ENCODE assay signal across 21 mouse cellular contexts in the genomic region with DNA sequence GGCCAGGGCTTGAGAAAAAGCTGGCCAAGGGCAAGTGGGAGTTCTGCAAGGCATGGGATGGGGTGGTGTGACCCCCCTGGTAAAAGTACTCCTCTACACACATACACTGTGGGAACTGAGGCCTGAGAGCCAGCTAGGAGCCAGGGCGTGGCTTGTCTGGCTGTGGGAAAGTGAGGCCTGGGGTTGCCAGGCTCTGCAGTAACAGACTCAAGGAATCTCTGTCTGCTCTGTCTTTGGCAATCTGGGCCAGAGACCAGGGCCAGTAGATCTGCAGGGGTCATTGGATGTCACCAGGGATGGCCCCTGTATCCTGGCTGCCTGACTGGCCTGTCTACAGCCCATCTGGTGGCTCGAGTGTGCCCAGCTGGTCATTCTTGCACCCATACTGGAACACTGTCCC.
DNase-seq lines count a peak whose midpoint lies in the region; ATAC-seq lines count a peak whose summit lies in the region.
"Had no signal": no experiment of that assay in that cellular context is flagged by ENCODE, and none has a peak within 500 bp of the region (broad histone marks: within the 10 kb centered on the region; RNA-seq: fewer than 3 reads in every experiment).

No protein-coding gene starts in this region.

- 77% methylated on average over 2 of the region's 2 CpGs for WGBS in forebrain, embryonic 12.5 days
- WGBS in forebrain, embryonic 14.5 days: 81% methylated on average over 2 of the region's 2 CpGs
- WGBS in neural tube, embryonic 13.5 days: 77% methylated on average over 2 of the region's 2 CpGs
- 56% methylated on average over 2 of the region's 2 CpGs for WGBS in hindbrain, embryonic 15.5 days
- WGBS in neural tube, embryonic 15.5 days: 62% methylated on average over 2 of the region's 2 CpGs

- H3K4me1 ChIP-seq in forebrain, embryonic 12.5 days: peaks cover 46% of the 10 kb centered on the region
- H3K4me1 ChIP-seq in forebrain, embryonic 14.5 days (ENCODE audit: control insufficient read depth, insufficient read depth, low read length): peaks cover 26% of the 10 kb centered on the region
- peaks cover 45% of the 10 kb centered on the region for H3K4me1 ChIP-seq in neural tube, embryonic 13.5 days (replicated peaks)
- H3K4me1 ChIP-seq in hindbrain, embryonic 15.5 days (replicated peaks): peaks cover 21% of the 10 kb centered on the region
- H3K4me1 ChIP-seq in neural tube, embryonic 15.5 days: peaks cover 38% of the 10 kb centered on the region
- H3K4me1 ChIP-seq: heart, embryonic 15.5 days; liver, embryonic 15.5 days; stomach, embryonic 15.5 days had no signal

- no peaks in the 10 kb centered on the region for H3K36me3 ChIP-seq in forebrain, embryonic 12.5 days (replicated peaks)
- H3K36me3 ChIP-seq in forebrain, embryonic 14.5 days (ENCODE audit: control insufficient read depth, insufficient read depth, low read length): no peaks in the 10 kb centered on the region
- no peaks in the 10 kb centered on the region for H3K36me3 ChIP-seq in neural tube, embryonic 13.5 days
- H3K36me3 ChIP-seq in hindbrain, embryonic 15.5 days: no peaks in the 10 kb centered on the region
- H3K36me3 ChIP-seq in neural tube, embryonic 15.5 days: no peaks in the 10 kb centered on the region
- H3K36me3 ChIP-seq: embryonic facial prominence, embryonic 12.5 days; heart, embryonic 15.5 days; limb, embryonic 13.5 days; liver, embryonic 15.5 days; stomach, embryonic 15.5 days had no signal

- no peak for DNase-seq in forebrain, embryonic 14.5 days (ENCODE audit: low spot score)
- no peak for DNase-seq in neural tube, embryonic 10.5 days (ENCODE audit: extremely low spot score, low spot score)
- no peak for DNase-seq in urinary bladder, adult 18-20 months (ENCODE audit: low spot score in 2 of 2)
- no peak for DNase-seq in adrenal gland, postnatal 10 days
- DNase-seq: adrenal gland, adult 8-10 months; gastrocnemius, postnatal 25 days; kidney, adult 11 months; right cerebral cortex, postnatal 25 days; thymus, adult 2 months had no signal

- H3K9ac ChIP-seq in forebrain, embryonic 12.5 days: no peak overlapping the region
- no peak overlapping the region for H3K9ac ChIP-seq in forebrain, embryonic 14.5 days (ENCODE audit: low read length)
- no peak overlapping the region for H3K9ac ChIP-seq in neural tube, embryonic 13.5 days
- H3K9ac ChIP-seq in hindbrain, embryonic 15.5 days: no peak overlapping the region
- no peak overlapping the region for H3K9ac ChIP-seq in neural tube, embryonic 15.5 days (replicated peaks)
- H3K9ac ChIP-seq: embryonic facial prominence, embryonic 12.5 days; heart, embryonic 15.5 days; limb, embryonic 13.5 days; liver, embryonic 15.5 days; stomach, embryonic 15.5 days had no signal

- H3K4me2 ChIP-seq in forebrain, embryonic 12.5 days: no peak overlapping the region
- H3K4me2 ChIP-seq in forebrain, embryonic 14.5 days (ENCODE audit: low read length): no peak overlapping the region
- H3K4me2 ChIP-seq in neural tube, embryonic 13.5 days: no peak overlapping the region
- H3K4me2 ChIP-seq in hindbrain, embryonic 15.5 days: no peak overlapping the region
- no peak overlapping the region for H3K4me2 ChIP-seq in neural tube, embryonic 15.5 days
- H3K4me2 ChIP-seq: embryonic facial prominence, embryonic 12.5 days; heart, embryonic 15.5 days; limb, embryonic 13.5 days; liver, embryonic 15.5 days; stomach, embryonic 15.5 days had no signal

- ATAC-seq in forebrain, embryonic 12.5 days (ENCODE audit: low FRiP score): no peak
- no peak for ATAC-seq in forebrain, embryonic 14.5 days
- ATAC-seq in neural tube, embryonic 13.5 days (ENCODE audit: low read depth): 0 out of 2 replicates have a peak, but pooled peaks have one; percentile 13
- peak; percentile 42; the same call in 1 of the 2 replicates for ATAC-seq in hindbrain, embryonic 15.5 days (ENCODE audit: low FRiP score, low read depth)
- ATAC-seq in neural tube, embryonic 15.5 days (ENCODE audit: low FRiP score): peak; percentile 51; the same call in 1 of the 2 replicates
- ATAC-seq: lung, postnatal 0 days; Patski had no signal

- H3K27me3 ChIP-seq in forebrain, embryonic 12.5 days: no peaks in the 10 kb centered on the region
- H3K27me3 ChIP-seq in forebrain, embryonic 14.5 days (replicated peaks; ENCODE audit: control insufficient read depth, insufficient read depth, low read length): no peaks in the 10 kb centered on the region
- peaks cover 39% of the 10 kb centered on the region for H3K27me3 ChIP-seq in neural tube, embryonic 13.5 days
- H3K27me3 ChIP-seq in hindbrain, embryonic 15.5 days: peaks cover 4% of the 10 kb centered on the region; the same call in 1 of the 2 replicates
- 0 out of 2 replicates have a peak, but pooled peaks cover 7% of the 10 kb centered on the region for H3K27me3 ChIP-seq in neural tube, embryonic 15.5 days (replicated peaks)
- H3K27me3 ChIP-seq: embryonic facial prominence, embryonic 12.5 days; liver, embryonic 15.5 days; Patski; stomach, embryonic 15.5 days had no signal

- no peaks in the 10 kb centered on the region for H3K9me3 ChIP-seq in forebrain, embryonic 12.5 days
- H3K9me3 ChIP-seq in forebrain, embryonic 14.5 days (replicated peaks; ENCODE audit: control insufficient read depth, low read length): no peaks in the 10 kb centered on the region
- H3K9me3 ChIP-seq in neural tube, embryonic 13.5 days: no peaks in the 10 kb centered on the region
- no peaks in the 10 kb centered on the region for H3K9me3 ChIP-seq in hindbrain, embryonic 15.5 days
- no peaks in the 10 kb centered on the region for H3K9me3 ChIP-seq in neural tube, embryonic 15.5 days (replicated peaks)
- H3K9me3 ChIP-seq: embryonic facial prominence, embryonic 12.5 days; heart, embryonic 15.5 days; limb, embryonic 13.5 days; liver, embryonic 15.5 days; stomach, embryonic 15.5 days had no signal

- H3K27ac ChIP-seq in forebrain, embryonic 12.5 days: 0 out of 2 replicates have a peak overlapping the region, but pooled peaks have one; percentile 25
- no peak overlapping the region for H3K27ac ChIP-seq in forebrain, embryonic 14.5 days (ENCODE audit: low read depth, low read length)
- 0 out of 2 replicates have a peak overlapping the region, but pooled peaks have one; percentile 28 for H3K27ac ChIP-seq in neural tube, embryonic 13.5 days (replicated peaks)
- no peak overlapping the region for H3K27ac ChIP-seq in hindbrain, embryonic 15.5 days (replicated peaks)
- no peak overlapping the region for H3K27ac ChIP-seq in neural tube, embryonic 15.5 days (replicated peaks)
- H3K27ac ChIP-seq: embryonic facial prominence, embryonic 12.5 days; heart, embryonic 15.5 days; kidney, postnatal 0 days; limb, embryonic 13.5 days; liver, embryonic 15.5 days; stomach, embryonic 15.5 days had no signal

- no peak overlapping the region for H3K4me3 ChIP-seq in forebrain, embryonic 12.5 days (replicated peaks)
- no peak overlapping the region for H3K4me3 ChIP-seq in forebrain, embryonic 14.5 days (ENCODE audit: low read depth, low read length)
- no peak overlapping the region for H3K4me3 ChIP-seq in neural tube, embryonic 13.5 days
- H3K4me3 ChIP-seq in hindbrain, embryonic 15.5 days: no peak overlapping the region
- no peak overlapping the region for H3K4me3 ChIP-seq in neural tube, embryonic 15.5 days (replicated peaks)
- H3K4me3 ChIP-seq: embryonic facial prominence, embryonic 12.5 days; heart, embryonic 15.5 days; limb, embryonic 13.5 days; liver, embryonic 15.5 days; stomach, embryonic 15.5 days had no signal

Comparison
In these comparisons a context has a peak if more than half of its experiments do, and no peak if none do; other contexts are left out.
1. H3K27ac ChIP-seq: peak in forebrain, embryonic 12.5 days (single experiment) and neural tube, embryonic 13.5 days (single experiment); none in forebrain, embryonic 14.5 days (single experiment), hindbrain, embryonic 15.5 days (single experiment) and neural tube, embryonic 15.5 days (single experiment).
2. ATAC-seq: peak in neural tube, embryonic 13.5 days (single experiment), hindbrain, embryonic 15.5 days (single experiment) and neural tube, embryonic 15.5 days (single experiment); none in forebrain, embryonic 12.5 days (single experiment) and forebrain, embryonic 14.5 days (single experiment).